Mouse (Mus musculus) thymus, postnatal 36 days (tissue): Measurements from ENCODE around the gene Hmcn2.
A peak's percentile ranks its signal among the peaks of the same experiment; 100 is the strongest.

Experiments used
- DNase-seq, 2 experiments: peaks; one replicate each; pipeline ENCODE4 v3.0.0; 2022; ENCODE audit warnings: mixed read lengths in 2 of 2

Hmcn2 gene

DNA sequence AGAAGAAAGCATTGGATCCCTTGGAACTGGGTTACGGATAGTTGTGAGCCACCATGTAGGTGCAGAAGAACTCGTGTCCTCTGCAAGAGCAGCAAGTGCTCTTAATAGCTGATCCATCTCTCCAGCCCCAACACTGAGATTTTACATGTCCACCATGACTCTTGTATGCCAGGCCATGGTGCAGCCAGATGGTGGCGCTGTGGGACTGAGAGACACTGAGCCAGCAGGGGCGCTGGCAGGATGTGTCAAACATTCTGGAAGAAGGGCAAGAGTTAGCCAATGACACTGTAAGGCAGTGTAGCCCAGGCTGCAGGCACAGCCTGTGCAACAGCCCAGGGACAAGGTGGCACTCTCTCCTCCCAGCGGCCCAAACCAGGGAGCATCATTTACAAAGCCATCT, 170.0 kb downstream of the Hmcn2 start:
- DNase-seq, result peak; percentile 55 to 57

DNA sequence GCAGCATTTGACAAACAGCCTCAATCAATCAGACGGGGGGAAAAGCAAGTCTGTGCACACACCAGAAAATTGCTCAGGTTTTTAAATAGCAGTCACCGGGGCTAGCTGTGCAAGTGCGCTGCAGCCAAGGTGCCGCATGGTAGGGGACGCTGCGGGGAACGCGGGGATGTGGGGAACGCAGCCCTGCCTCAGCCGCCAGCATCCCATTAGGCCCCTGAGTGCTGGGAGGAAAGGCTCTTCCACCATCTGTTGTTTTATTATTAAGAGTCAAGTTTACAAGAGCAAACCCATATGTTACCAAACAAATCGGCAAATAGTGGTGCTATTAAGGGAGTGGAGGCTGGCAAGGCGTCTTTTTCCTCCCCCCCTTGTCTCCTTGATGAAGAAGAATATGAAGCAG, 175.0 kb downstream of the Hmcn2 start:
- no peak for DNase-seq

DNA sequence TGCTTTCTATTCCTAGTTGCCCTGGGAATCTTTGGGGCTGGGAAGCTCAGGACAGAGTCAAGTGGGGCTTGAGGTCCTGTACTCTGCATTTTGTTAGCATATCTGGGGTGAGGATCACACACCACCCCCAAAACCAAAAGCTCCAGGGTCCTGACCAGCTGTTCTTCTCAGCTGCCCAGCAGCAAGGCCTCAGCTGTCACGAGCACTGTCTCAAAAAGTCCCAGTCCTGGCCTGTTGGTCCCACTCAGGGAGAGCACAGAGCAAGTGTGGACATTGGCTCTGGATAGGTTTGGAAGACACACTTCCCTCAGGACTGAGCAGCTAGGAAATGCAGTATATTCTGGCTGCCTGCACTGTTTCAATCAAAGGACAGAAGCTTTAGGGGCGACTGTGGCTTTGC, 176.3 kb downstream of the Hmcn2 start:
- DNase-seq, result no peak

DNA sequence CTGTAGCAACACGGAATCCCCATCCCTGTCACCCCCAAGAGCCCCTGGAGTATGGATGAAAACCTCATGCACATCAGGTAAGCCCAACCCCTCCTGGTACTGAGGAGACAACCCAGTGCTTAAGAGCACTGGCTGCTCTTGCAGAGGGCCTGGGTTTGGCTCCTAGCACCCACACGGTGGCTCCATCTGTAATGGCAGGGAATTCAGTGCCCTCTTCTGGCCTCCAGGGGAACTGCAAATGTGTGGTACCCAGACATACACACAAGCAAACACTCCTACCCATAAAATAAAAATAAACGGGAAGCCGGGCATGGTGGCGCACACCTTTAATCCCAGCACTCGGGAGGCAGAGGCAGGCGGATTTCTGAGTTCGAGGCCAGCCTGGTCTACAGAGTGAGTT, 178.1 kb downstream of the Hmcn2 start:
- DNase-seq, result no peak

DNA sequence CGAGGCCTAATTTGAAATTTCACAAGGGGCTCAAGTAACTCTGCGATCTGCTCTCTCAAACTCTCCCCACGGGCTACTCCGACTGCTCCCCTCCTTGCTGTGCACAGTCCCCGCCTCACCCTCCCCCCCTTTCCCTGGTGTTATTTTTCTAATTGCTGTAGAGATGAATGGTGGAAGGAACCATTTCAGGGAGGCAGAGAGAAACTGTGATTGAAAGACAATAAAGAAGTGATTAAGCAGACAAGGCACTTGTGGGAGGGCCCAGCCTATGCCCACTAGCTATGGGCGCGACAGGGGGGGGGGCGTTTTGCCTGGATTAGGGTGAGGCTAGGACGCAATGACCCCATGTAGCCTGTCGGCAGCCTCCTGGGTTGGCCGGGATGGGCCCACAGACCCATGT, 179.0 kb downstream of the Hmcn2 start:
- DNase-seq, result no peak

DNA sequence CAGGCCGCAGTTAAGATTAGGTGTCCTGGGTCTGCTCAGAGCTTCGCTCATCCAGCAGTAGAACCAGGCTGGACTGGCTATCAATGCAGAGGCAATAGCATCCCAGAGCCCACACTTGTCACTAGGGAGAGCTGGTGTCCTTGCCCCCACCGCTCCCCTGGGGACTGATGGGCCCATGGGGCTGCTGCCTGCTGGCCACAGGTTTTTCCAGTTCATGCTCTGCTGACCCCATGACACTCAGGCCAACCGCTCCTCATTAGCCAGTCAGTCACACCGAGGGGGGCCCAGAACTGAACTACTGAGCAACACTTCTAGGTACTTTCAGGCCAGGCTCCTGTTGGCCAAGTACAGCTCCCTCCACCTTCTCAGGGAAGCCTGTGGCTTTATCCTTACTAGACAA, 180.1 kb downstream of the Hmcn2 start:
- DNase-seq, result no peak

DNA sequence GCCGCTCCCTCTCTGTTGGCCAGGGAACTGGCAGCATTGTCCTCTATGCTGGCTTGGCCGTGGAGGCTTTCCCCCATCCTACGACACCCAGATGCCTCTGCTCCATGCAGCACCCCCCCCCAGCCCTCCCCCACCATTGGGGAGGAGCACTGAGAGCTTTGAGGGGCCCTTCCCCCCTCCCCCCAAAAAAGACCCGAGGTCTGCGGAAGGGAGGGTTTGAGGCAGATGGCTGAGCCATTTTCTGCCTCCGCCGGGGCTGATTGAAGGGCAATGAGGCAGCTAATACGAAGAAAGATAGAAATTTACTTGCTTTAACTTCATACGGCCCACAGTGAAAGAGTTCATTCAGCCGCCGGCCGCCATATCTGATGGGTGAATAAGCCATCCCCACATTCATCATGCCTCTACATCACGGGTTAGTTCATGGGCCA, 180.8 kb downstream of the Hmcn2 start:
- DNase-seq, result no peak

DNA sequence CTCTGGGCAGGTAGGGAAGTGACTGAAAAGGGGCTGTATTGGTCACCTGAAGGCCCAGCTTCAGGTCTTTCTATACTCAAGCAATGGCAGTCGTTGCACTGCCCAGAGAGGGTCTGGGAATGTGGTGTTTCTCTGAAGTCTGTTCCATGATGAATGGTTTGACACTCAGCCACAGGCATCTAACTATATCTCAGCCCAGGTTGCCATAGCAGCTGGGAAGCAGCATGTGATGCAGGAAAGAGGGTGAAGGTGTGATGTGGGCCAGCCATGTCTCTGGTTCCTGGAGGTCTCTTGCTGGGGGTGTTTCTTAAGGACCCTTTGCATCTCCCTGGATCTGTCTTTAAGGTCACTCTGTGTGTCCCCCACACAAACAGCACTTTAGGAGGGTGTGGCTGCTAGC, 181.9 kb downstream of the Hmcn2 start:
- no peak for DNase-seq

DNA sequence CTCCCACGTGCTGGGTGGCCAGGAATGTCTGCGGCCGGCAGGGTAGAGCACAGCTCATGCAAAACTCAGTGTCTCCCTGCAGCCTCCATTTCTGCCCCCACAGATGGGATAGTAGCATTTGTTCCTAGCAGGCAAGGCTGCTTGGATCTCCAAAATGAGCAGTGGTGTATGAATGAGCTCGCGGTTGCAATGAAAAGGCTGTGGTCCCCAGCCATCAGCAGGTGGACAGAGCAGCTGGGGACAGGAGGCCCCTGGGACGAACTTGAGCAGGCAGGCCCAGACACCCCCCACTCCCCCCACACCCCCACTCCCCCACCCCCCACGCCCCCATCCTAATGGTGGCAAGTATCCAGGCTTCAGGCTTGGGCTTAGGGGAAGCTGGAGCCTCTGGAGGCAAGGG, 182.9 kb downstream of the Hmcn2 start:
- DNase-seq, result no peak

DNA sequence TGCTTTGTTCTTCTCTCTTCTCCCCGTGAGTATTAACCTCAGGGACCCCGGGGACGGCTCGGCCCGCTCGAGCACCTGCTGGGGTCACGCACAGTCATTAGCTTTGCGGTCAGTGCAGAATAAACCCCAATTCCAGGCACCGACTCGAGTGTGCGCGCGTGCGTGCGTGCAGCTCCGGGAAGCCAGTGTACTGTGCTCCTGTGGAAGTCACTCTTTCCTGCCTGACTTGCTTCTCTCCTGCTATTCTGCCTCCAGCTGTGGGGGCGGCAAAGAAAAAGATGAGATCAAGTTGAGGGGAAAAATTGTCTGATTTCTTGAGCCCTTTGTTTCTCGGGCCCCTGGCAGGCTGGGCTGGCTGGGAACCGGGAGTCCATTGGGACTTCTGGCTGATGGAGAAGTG, 183.4 kb downstream of the Hmcn2 start:
- no peak for DNase-seq

DNA sequence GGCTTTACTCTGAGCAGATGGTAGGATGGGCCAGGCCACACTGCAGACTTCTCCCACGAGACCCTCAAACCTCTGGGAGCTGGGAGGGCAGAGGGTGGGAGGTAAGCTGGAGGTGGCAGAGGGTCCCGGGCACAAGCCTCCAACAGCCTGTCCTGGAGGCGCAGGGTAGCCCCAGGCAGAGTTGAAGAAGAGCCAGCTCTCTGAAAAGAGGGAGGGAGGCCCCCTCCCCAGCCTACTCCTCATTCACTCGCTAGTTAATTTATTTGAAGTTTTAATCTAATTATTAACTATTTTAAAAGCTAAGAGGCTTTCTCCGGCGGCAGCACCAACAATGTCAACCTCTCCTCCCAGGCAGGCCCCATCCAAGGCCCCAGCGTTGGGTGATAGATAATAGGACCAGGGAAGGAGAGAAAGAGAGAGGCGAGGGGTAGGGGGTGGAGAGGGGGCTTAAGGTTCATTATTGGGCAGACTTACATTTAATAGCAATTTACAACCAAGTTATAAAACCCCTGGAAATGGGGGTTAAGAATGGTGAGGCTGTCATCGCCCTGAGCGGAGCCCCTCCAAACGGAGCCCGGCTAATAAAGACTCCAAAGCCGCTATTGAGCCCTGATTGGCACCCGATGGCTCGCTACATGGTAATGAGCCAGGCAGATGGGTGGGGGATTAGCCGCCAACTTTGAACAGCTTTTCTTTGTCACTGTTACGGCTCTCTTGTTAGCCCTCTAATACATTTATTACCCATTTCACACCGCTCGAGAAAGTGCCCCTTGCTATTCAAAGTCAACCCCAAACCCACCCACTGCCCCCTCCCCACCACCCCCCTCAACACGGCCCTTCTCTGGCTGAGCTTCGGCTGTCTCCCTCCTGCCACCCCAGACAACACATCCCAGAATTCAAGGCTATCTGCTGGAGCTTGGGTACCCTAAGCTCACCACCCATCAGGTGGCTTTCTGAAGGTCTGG, 185.4 kb downstream of the Hmcn2 start:
- no peak for DNase-seq

DNA sequence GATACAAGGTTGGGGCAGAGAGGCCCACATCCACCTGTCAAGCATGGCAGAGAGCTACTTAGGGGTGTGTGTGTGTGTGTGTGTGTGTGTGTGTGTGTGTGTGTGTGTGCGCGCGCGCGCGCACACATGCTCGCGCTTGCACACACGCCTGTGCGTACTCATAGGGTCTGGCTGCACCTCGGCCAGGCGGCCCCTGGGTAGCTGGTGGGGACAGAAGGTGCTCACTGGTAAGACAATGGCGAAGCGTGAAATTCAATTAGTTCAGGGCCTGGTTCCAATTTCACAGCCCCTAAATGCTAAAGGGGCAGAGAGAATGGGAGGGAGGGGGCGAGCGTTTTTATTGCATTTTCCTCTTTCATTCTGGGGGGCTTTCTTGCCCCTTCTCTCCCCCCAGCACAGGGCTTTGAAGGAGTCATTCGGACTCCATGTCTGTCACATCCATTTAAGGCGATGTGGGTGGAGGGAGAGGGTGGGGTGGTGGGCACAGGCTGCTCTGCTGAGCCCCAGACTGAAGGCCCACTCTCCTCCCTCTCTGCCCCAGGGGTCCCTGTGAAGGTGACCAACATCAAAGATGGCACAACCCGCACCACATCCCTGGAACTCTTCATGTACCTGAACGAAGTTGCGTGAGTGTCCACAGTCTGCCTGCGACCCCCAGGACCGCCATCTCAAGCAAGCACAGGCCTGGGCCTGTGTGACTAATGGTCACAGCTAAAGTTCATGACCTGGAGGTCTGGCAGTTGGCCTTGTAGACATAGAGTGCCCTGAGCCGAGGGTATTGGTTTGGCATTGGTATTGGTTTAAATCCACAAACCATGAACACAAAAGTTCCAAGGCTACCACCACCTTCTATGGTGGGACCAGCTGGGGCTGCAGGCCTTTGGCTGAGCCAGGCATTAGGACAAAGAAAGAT, 186.3 kb downstream of the Hmcn2 start:
- DNase-seq, result no peak

DNA sequence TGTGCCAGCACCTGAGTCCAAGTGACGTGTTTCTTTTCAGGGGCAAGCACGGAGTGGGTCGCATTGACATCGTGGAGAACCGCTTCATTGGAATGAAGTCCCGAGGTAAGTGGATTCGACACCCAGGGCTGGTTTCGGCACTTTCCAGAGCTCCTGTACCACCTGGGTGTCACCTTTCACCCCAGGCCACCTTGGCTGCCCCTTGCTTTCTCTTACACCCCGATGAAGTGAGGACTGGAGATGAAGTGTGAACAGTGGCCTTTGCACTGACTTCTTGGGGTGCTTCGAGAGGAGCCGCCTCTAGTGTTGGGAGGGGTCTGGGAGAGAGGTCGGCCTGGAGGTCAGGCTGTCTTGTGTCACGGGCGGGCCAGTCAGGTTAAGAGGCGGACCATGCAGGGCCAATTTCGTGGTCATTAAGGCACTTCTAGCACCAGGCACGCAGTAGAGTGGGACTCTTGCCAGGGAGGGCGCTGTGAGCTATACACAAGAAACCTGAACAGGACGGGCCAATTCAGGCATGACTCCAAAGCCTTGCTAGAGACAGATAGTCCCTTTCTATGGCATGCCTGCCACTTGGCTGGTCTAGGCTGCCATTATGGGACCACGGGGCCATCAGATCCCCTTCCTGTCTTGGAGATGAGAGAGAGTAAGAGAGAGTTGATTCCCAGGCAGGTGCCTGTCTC, 187.4 kb downstream of the Hmcn2 start:
- DNase-seq, result no peak

DNA sequence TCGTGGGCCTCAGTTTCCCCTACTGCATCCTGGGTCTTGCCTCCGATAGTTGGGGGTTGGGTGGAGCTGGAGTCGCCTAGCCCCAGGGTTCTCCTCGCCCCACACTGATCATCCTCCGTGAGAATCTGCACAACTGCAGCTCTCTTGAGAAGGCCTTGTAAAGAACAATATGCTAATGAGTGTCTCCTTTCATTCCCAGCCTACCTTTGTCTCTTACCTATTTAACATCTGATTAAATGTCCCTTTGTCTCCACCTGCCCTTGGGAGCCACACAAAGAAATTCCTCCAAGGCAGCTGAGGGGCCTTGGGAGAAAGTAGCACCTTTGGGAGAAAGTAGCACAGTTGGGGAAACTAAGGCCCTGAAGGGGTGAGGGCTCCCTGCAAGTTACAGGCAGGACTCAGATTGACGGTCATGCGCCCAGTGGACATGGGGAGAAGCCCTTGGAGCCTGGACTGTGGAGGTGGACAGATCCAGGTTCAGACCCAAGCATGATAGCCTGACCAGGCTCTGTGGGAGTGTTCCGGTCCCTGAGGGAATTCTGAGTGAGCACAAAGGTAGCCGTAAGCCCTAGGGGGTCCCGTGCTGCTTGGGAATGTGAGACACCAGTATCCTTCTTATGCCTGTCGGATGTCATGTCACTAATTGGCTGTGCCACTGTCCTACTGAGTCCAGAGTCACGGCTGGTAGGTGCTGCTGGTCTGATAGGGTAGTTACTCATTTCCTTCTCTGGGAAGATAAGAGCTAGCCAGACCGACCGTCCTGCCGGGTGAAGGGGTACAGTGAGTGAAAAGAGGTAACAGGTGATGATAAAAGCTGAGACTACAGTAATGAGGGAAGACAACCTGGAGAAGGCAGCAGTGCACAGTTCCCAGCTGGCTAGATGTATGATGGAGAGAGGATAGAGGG, 188.7 kb downstream of the Hmcn2 start:
- DNase-seq, result no peak

DNA sequence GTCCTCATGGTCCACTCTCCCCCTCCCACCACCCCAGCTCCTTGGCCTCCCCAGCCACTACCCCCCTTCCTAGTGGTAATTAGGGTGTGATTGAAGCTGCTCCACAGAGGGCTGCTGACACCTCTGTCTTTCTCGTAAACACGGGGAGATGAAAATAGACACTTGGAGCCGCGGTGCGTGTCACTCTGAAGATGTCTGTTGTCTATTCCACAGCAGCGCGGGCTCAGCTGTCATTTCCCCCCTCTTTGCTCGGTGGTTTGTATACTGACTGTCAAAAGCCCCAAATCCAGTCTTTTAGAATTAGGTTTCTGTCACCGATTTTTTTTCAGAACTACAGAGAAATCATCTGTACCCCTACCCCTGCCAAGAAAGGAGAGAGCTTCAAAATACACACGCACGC, 191.3 kb downstream of the Hmcn2 start:
- no peak for DNase-seq

DNA sequence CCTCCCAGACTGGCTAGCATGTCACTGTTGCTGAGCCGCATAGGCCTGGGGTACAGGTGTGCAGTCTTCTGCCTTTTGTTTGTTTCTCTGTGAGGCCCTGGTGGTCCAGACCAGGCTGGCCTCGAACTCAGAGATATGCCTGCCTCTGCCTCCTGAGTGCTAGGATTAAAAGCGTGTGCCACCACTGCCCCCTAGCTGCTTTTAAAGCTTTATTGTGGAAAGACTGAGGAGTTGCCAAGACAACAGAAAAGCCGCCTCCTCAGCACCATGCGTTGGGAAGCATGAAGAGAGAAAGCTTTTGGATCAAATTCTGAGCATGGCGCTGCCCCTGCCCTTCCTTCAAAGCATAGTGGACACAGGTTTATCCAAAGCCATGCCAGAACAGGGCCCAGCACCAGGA, 194.6 kb downstream of the Hmcn2 start:
- no peak for DNase-seq
